Mouse (Mus musculus) liver, embryonic 13.5 days (tissue): Measurements from ENCODE around the gene Fam129a. TPM values are rescaled to one million over a fixed set of nuclear protein-coding genes. Genes with fewer than 3 reads are reported as not detected.
A peak's percentile ranks its signal among the peaks of the same experiment; 100 is the strongest.

Source experiments
- ATAC-seq: fragments of 200-750 bp; cut with Nextera tagmentation; 2 replicates; pipeline ENCODE4 v1.8.0; 2017; ENCODE audit warnings: low read depth, mild to moderate bottlenecking, moderate number of reproducible peaks, moderate library complexity
- DNase-seq: peaks from one replicate; pipeline ENCODE4 v3.0.0; 2022
- H3K27ac ChIP-seq: fragments of 300-500 bp; sonication (generic); 2 replicates; pipeline ENCODE4 v1.5.1; 2015; ENCODE audit warnings: moderate library complexity, mild to moderate bottlenecking, inconsistent platforms
- H3K27me3 ChIP-seq: fragments of 300-500 bp; sonication (generic); 2 replicates; pipeline ENCODE4 v1.6.1; 2015; ENCODE audit warnings: mild to moderate bottlenecking, inconsistent platforms
- H3K36me3 ChIP-seq: fragments of 300-500 bp; sonication (generic); 2 replicates; pipeline ENCODE4 v1.6.1; 2015; ENCODE audit warnings: mild to moderate bottlenecking, inconsistent platforms
- H3K4me1 ChIP-seq: fragments of 300-500 bp; sonication (generic); replicated peaks from 2 replicates; pipeline ENCODE4 v1.6.1; 2015; ENCODE audit warnings: inconsistent platforms
- H3K4me2 ChIP-seq: fragments of 300-500 bp; sonication (generic); 2 replicates; pipeline ENCODE4 v1.6.1; 2015; ENCODE audit warnings: inconsistent platforms, mild to moderate bottlenecking, moderate library complexity
- H3K4me3 ChIP-seq: fragments of 300-500 bp; sonication (generic); replicated peaks from 2 replicates; pipeline ENCODE4 v1.5.1; 2015; ENCODE audit warnings: mild to moderate bottlenecking, inconsistent platforms
- H3K9ac ChIP-seq: fragments of 300-500 bp; sonication (generic); 2 replicates; pipeline ENCODE4 v1.6.1; 2015; ENCODE audit warnings: mild to moderate bottlenecking, inconsistent platforms
- H3K9me3 ChIP-seq: fragments of 300-500 bp; sonication (generic); replicated peaks from 2 replicates; pipeline ENCODE4 v1.6.1; 2016; ENCODE audit warnings: inconsistent platforms
- WGBS: fragments of 180-500 bp; shearing (Covaris S2); methylation state at CpG from one replicate; pipeline ENCODE4 v1.1.7; 2015; ENCODE audit not compliant: insufficient replicate concordance; 5-methylcytosine and 5-hydroxymethylcytosine counted together
- polyA plus RNA-seq: library from polyadenylated mRNA; unstranded; fragments of >200 nt; fragmentation: Nextera tagmentation; extraction: Ambion mirVana; gene quantifications from 2 replicates; pipeline ENCODE4 v1.2.1, GENCODE M21; 2015

The Fam129a gene
- polyA plus RNA-seq, 1 experiment from 2014 or later, result 2.5 TPM

GRCm38 (mm10) chr1:151708966-151709733 is 138.2 kb downstream of the Fam129a start:
- H3K27me3 ChIP-seq, result no peaks in the 10 kb centered on the region
- H3K36me3 ChIP-seq, result no peaks in the 10 kb centered on the region
- no peak overlapping the region for H3K27ac ChIP-seq
- H3K4me1 ChIP-seq, result peaks cover 24% of the 10 kb centered on the region
- DNase-seq (no peak), ATAC-seq (no peak)
- 52% methylated on average over 13 of the region's 13 CpGs for WGBS
- H3K4me3 ChIP-seq, result no peak overlapping the region
- no peak overlapping the region for H3K4me2 ChIP-seq
- no peaks in the 10 kb centered on the region for H3K9me3 ChIP-seq
- no peak overlapping the region for H3K9ac ChIP-seq

- ATAC-seq, result no peak
- Histone ChIP-seq H3K27me3 (no peaks in the 10 kb centered on the region), H3K36me3 (no peaks in the 10 kb centered on the region), H3K27ac (no peak overlapping the region), H3K4me2 (no peak overlapping the region), H3K9me3 (no peaks in the 10 kb centered on the region), H3K4me3 (no peak overlapping the region), H3K9ac (no peak overlapping the region), H3K4me1 (peaks cover 27% of the 10 kb centered on the region)
- no peak for DNase-seq
- 46% methylated on average over 2 of the region's 2 CpGs for WGBS
Measured at GRCm38 (mm10) chr1:151709734-151710022, 138.7 kb downstream of the Fam129a start.

- WGBS, result 63% methylated on average over 5 of the region's 5 CpGs
- no peak overlapping the region for H3K27ac ChIP-seq
- no peaks in the 10 kb centered on the region for H3K36me3 ChIP-seq
- peaks cover 27% of the 10 kb centered on the region for H3K4me1 ChIP-seq
- H3K4me2 ChIP-seq, result no peak overlapping the region
- H3K4me3 ChIP-seq, result no peak overlapping the region
- ATAC-seq (no peak), DNase-seq (no peak)
- no peaks in the 10 kb centered on the region for H3K27me3 ChIP-seq
- no peak overlapping the region for H3K9ac ChIP-seq
- H3K9me3 ChIP-seq, result no peaks in the 10 kb centered on the region
Measured at GRCm38 (mm10) chr1:151710424-151711055, 139.6 kb downstream of the Fam129a start.

- Histone ChIP-seq H3K9ac (no peak overlapping the region), H3K27ac (no peak overlapping the region), H3K4me2 (no peak overlapping the region), H3K9me3 (no peaks in the 10 kb centered on the region), H3K4me3 (no peak overlapping the region), H3K27me3 (no peaks in the 10 kb centered on the region), H3K36me3 (no peaks in the 10 kb centered on the region), H3K4me1 (peaks cover 27% of the 10 kb centered on the region)
- 0 out of 2 replicates have a peak, but pooled peaks have one; percentile 21 for ATAC-seq
- DNase-seq, result no peak
- 55% methylated on average over 7 of the region's 7 CpGs for WGBS
Measured at GRCm38 (mm10) chr1:151711062-151711461, 140.1 kb downstream of the Fam129a start.

GRCm38 (mm10) chr1:151712664-151713063 is 141.7 kb downstream of the Fam129a start:
- ATAC-seq (0 out of 2 replicates have a peak, but pooled peaks have one; percentile 25), DNase-seq (no peak)
- no peak overlapping the region for H3K4me2 ChIP-seq
- H3K4me3 ChIP-seq, result no peak overlapping the region
- 52% methylated on average over 5 of the region's 5 CpGs for WGBS
- no peaks in the 10 kb centered on the region for H3K27me3 ChIP-seq
- H3K27ac ChIP-seq, result no peak overlapping the region
- H3K9me3 ChIP-seq, result no peaks in the 10 kb centered on the region
- H3K4me1 ChIP-seq, result peaks cover 27% of the 10 kb centered on the region
- no peak overlapping the region for H3K9ac ChIP-seq
- no peaks in the 10 kb centered on the region for H3K36me3 ChIP-seq

GRCm38 (mm10) chr1:151713622-151714021 is 142.6 kb downstream of the Fam129a start:
- Histone ChIP-seq H3K27me3 (no peaks in the 10 kb centered on the region), H3K36me3 (no peaks in the 10 kb centered on the region), H3K4me3 (no peak overlapping the region), H3K9ac (no peak overlapping the region), H3K4me1 (peaks cover 25% of the 10 kb centered on the region), H3K9me3 (no peaks in the 10 kb centered on the region), H3K27ac (no peak overlapping the region), H3K4me2 (no peak overlapping the region)
- no peak for DNase-seq
- peak; percentile 61 for ATAC-seq

- no peaks in the 10 kb centered on the region for H3K9me3 ChIP-seq
- ATAC-seq (no peak), DNase-seq (no peak)
- H3K36me3 ChIP-seq, result no peaks in the 10 kb centered on the region
- no peaks in the 10 kb centered on the region for H3K27me3 ChIP-seq
- H3K4me1 ChIP-seq, result peaks cover 15% of the 10 kb centered on the region
- H3K4me3 ChIP-seq, result no peak overlapping the region
- no peak overlapping the region for H3K9ac ChIP-seq
- no peak overlapping the region for H3K4me2 ChIP-seq
- H3K27ac ChIP-seq, result no peak overlapping the region
- WGBS, result 80% methylated on average over 11 of the region's 11 CpGs
Measured at GRCm38 (mm10) chr1:151716024-151716710, 145.2 kb downstream of the Fam129a start.

GRCm38 (mm10) chr1:151717624-151718023 is 146.6 kb downstream of the Fam129a start:
- no peak for ATAC-seq
- Histone ChIP-seq H3K36me3 (no peaks in the 10 kb centered on the region), H3K4me2 (no peak overlapping the region), H3K27me3 (no peaks in the 10 kb centered on the region), H3K4me1 (peaks cover 14% of the 10 kb centered on the region), H3K27ac (no peak overlapping the region), H3K9me3 (no peaks in the 10 kb centered on the region), H3K4me3 (no peak overlapping the region), H3K9ac (no peak overlapping the region)
- DNase-seq, result no peak
- WGBS, result 83% methylated on average over 5 of the region's 5 CpGs

- DNase-seq (no peak), ATAC-seq (no peak)
- Histone ChIP-seq H3K36me3 (no peaks in the 10 kb centered on the region), H3K4me3 (no peak overlapping the region), H3K27me3 (no peaks in the 10 kb centered on the region), H3K9ac (no peak overlapping the region), H3K4me1 (peaks cover 9% of the 10 kb centered on the region; the same call in 1 of the 2 replicates), H3K4me2 (no peak overlapping the region), H3K9me3 (no peaks in the 10 kb centered on the region), H3K27ac (no peak overlapping the region)
- 28% methylated on average over 8 of the region's 8 CpGs for WGBS
Measured at GRCm38 (mm10) chr1:151718575-151718974, 147.6 kb downstream of the Fam129a start.

GRCm38 (mm10) chr1:151719911-151720310 is 148.9 kb downstream of the Fam129a start:
- Histone ChIP-seq H3K4me1 (no peaks in the 10 kb centered on the region), H3K27me3 (no peaks in the 10 kb centered on the region), H3K4me2 (no peak overlapping the region), H3K4me3 (no peak overlapping the region), H3K9me3 (no peaks in the 10 kb centered on the region), H3K9ac (no peak overlapping the region), H3K27ac (no peak overlapping the region), H3K36me3 (no peaks in the 10 kb centered on the region)
- WGBS, result 68% methylated on average over 5 of the region's 5 CpGs
- ATAC-seq, result no peak
- no peak for DNase-seq

- H3K9ac ChIP-seq, result no peak overlapping the region
- DNase-seq (no peak), ATAC-seq (no peak)
- no peak overlapping the region for H3K27ac ChIP-seq
- H3K4me1 ChIP-seq, result no peaks in the 10 kb centered on the region; the same call in 1 of the 2 replicates
- no peaks in the 10 kb centered on the region for H3K36me3 ChIP-seq
- no peaks in the 10 kb centered on the region for H3K27me3 ChIP-seq
- H3K9me3 ChIP-seq, result no peaks in the 10 kb centered on the region
- 81% methylated on average over 2 of the region's 2 CpGs for WGBS
- no peak overlapping the region for H3K4me2 ChIP-seq
- H3K4me3 ChIP-seq, result no peak overlapping the region
Measured at GRCm38 (mm10) chr1:151720566-151720965, 149.6 kb downstream of the Fam129a start.
